Mouse (Mus musculus): ENCODE results near the gene Tie1.
"Not testable (repeated sequence)": the region's sequence is repeated elsewhere in the genome, so short reads cannot be mapped to it uniquely, and the experiment has no call there.

The Tie1 gene

GRCm38 (mm10) chr4:118489717-118490132 lies at the start of gene Tie1:
Gene Tie1, minus strand, starts transcription at chr4:118490061.
- DNase-seq (ENCODE audit: low read depth, low spot score): no peak

DNA sequence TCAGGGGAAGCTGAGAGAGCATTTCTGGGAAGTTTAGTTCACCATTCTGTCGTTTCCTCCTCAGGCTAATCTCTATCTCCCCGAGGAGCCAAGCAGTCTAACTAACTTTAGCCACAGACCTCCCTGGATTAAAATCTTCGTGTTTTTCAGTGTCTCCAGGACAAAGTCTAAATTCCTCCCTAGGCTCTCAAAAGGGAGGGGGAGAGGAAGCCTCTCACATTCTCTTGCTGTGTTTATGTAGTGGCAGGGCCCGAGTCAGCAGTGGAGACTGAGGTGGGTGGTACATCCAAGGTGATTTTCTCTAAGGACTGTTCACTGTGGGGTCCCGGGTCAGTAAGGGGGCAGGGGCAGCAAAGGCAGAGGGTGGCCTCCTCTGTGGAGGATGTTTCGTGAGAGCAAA lies 47.9 kb upstream of the Tie1 start:
- DNase-seq (ENCODE audit: low read depth, low spot score): no peak

DNA sequence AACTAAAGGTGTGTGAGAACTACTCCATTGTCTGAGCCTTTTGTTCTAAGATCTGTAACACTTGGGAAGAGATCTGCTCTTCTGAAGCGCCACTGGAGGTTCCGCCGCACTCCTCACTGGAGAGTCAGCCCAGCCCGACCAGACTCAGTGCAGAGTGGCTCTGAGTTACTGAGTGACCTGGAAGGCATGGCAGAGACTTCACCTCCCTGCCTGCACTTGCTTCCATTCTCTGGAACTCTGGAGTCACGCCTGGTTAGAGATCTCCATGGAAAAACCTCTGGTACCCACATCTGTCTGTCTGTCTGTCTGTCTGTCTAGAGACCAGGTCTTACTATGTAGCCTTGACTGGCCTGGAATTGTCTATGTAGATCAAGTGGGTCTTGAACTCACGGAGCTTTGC lies 45.7 kb upstream of the Tie1 start:
- DNase-seq (ENCODE audit: low read depth, low spot score): no peak

DNA sequence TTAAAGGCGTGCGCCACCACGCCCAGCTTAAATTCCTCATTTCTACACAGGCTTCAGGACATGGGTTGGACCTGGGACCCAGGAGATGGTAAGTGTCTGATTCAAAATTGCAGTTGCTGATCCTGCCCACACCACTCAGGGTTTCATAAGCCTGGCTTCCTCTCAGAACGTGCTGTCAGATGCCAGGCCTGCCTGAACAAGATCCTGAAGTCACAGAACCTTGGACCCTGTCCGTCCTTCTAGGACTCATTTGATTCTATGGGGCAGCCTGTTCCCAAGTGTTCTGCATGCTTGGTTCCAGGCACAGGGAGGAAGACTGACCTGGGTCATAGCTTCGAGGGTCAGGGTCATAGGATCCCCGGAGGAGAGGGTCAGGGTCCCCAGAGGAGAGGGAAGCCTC lies 43.7 kb upstream of the Tie1 start:
- no peak for DNase-seq (ENCODE audit: low read depth, low spot score)

DNA sequence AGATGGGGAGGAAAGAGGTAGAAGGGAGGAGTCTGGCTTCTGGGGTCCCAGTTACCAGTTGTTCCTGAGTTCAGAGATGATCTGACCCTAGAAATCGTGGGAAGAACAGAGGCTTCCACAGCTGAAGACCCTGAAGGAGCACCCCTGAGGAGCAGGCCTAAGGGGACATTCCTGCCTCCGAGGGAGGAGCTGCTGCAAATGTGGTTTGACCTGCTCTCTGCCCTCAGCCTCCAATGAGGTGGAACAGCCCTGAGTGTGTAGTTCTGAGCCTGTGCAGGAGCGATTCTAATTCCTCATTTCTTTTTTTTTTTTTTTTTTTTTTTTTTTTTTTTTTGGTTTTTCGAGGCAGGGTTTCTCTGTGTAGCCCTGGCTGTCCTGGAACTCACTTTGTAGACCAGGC lies 43.3 kb upstream of the Tie1 start:
- no peak for DNase-seq (ENCODE audit: low read depth, low spot score)

- DNase-seq (ENCODE audit: low read depth, low spot score): no peak
Observed at GRCm38 (mm10) chr4:118532663-118533062, 42.8 kb upstream of the Tie1 start.

DNA sequence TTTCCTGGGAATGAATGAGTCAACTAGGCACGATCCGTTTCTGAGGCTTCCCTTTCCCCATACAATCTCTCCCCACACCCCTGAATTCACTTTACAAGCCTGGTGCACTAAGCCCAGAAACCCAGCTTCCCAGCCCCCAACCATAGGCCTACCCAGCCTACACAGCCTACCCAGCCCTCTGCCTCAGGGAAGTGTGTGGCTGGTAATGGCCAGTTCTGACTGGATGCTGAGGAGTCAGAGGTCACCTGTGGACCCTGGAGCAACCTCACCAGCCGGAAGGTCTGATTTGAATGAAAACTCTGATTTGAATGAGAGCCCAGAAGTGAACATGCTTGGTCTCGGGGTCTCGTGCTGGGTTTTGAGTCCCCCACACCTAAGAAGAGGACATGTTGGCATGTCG lies 37.9 kb upstream of the Tie1 start:
- DNase-seq (ENCODE audit: low read depth, low spot score): no peak

GRCm38 (mm10) chr4:118527335-118527681 lies 37.4 kb upstream of the Tie1 start:
- no peak for DNase-seq (ENCODE audit: low read depth, low spot score)

- DNase-seq (ENCODE audit: low read depth, low spot score): no peak
Observed at GRCm38 (mm10) chr4:118526408-118527334, 36.8 kb upstream of the Tie1 start, which contains the start of gene 2610528J11Rik. Gene 2610528J11Rik, plus strand, starts transcription at chr4:118526999.

- DNase-seq (ENCODE audit: low read depth, low spot score): no peak
Observed at GRCm38 (mm10) chr4:118525779-118526178, 35.9 kb upstream of the Tie1 start.

- DNase-seq (ENCODE audit: low read depth, low spot score): no peak
Observed at GRCm38 (mm10) chr4:118523976-118524375, 34.1 kb upstream of the Tie1 start.

DNA sequence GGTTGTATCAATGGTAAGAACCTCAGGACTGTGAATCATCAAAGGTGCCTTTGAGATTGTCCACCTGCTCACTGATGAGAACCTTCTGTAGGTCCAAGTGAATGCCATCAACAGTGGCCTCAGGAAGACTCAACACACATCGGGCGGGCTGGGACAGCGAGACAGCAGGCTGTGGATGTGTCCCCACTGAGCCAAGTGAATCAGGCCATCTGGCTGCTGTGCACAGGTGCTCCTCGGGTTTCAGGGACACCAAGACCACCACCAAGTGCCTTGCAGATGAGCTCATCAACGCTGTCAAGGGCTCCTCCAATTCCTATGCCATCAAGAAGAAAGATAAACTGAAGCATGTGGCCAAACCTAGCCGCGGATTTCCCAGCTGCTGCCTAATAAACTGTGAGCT lies 32.4 kb upstream of the Tie1 start:
- DNase-seq (ENCODE audit: low read depth, low spot score): no peak

DNA sequence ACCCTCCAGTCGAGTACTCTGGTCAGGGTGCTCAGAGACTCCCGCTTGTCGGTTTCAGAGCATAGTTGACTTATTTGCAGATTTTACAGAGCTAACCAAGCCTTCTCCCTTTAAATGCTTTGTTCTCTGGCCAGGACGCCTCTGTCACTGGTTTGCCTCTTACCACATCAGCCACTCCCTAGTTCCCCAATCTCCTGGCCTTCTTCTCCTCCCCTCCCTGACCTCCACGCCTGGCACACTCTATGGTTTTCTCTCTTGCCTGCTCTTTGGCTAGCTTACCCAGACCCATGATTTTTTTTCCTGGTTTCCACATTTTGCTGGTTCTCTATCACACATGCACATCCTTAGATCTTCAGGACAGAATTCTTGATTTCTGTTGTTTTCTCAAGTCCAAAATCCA lies 28.3 kb upstream of the Tie1 start:
- no peak for DNase-seq (ENCODE audit: low read depth, low spot score)

GRCm38 (mm10) chr4:118517497-118518146 lies 27.8 kb upstream of the Tie1 start:
- no peak for DNase-seq (ENCODE audit: low read depth, low spot score)

DNA sequence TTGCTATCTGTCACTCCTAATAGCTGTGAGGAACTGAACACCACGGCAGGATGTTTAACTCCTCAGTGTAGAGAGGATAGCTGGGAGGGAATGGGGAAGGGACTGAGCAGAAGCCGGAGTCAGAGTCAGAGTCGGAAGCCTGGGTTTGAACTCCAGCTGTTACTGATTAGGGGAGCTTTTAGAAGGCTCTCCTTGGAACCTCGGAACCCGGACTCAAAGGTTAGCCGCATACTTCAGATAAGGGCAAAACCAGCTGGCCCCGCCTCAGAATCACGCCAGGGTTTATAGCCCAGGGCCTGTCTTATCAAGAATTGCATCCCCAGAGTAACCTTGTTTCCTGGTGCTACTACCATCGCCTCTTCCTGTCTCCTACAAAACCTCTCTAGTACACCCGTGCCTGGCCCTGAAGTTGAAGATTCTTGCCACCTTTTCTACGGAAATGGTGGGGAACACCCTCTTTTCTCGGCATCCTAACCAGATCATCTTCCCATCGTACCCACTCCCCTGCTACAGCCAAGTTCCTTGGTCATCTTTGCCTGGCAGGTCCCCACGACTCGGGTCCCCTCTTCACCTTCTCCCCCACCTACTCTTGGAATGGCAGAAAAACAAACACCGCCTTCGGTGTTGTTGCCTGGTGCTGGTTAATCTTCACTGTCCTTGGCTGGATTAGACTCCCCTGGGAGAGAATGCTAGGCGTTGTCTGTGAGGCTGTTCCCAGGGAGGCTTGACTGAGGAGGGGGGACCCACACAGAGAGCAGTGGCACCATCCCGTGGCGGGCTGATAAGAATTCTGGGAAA lies 27.0 kb upstream of the Tie1 start:
- no peak for DNase-seq (ENCODE audit: low read depth, low spot score)

GRCm38 (mm10) chr4:118509050-118509449 lies 19.2 kb upstream of the Tie1 start:
- no peak for DNase-seq (ENCODE audit: low read depth, low spot score)

- not testable (repeated sequence) for DNase-seq (ENCODE audit: low read depth, low spot score)
Observed at GRCm38 (mm10) chr4:118507171-118507570, 17.3 kb upstream of the Tie1 start.

DNA sequence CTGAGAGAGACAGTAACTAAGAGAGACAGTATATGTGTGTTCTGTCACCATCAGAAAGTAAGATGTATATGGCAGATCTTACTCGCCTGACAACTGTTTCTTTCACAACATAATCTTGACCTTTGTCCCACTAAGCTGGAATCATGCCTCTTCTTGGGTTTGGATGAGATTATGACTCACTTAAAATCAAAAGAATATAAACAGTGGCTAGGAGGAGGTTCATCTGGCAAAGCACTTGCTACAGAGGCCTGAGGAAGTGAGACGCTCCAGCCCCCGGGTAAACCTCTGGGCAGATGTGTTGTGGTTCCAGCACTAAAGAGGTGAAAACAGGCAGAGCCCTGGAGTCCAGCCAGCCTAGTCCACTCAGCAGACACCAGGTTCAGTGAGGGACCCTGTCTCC lies 15.7 kb upstream of the Tie1 start:
- no peak for DNase-seq (ENCODE audit: low read depth, low spot score)

DNA sequence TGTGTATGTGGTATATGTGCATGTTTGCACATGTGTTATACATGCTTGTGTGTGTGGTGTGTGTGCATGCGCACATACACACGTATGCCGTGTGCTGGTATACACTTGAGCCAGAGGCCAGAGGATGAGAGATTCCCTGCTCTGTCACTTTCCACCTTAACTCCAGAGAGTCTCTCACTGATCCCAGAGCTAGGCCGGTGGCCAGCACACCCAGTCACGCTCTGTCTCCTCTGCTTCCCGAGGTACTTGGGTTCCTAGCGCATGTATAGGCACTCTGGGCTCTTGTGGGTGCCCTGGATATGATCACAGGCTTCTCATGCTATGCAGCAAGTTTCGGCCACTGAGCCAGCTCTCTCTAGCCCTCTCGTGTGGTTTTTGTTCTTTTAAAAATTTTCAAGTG lies 10.9 kb upstream of the Tie1 start:
- no peak for DNase-seq (ENCODE audit: low read depth, low spot score)

GRCm38 (mm10) chr4:118500171-118500724 lies 10.4 kb upstream of the Tie1 start:
- DNase-seq (ENCODE audit: low read depth, low spot score): no peak

DNA sequence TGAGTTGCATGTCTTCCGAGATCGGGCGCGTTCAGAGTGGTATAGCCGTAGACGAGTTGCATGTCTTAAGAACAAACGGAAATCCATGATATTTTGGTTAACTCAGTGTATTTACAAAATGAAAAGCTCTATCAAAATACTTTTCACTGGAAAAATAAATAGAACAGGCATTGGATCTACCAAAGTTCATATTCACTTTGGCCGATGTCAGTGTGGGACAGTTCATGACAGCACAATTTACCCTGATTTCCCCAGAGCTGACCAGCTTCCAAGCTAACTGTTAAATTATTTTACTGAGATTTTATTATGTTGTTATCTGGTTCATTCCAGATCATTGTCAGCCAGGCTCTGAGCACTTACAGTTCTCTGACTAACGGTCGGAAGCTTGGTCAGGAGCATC lies 600 bp upstream of the Tie1 start:
- no peak for DNase-seq (ENCODE audit: low read depth, low spot score)
